Mouse (Mus musculus): ENCODE data around the gene Lysmd2. TPM values are rescaled to one million over a fixed set of nuclear protein-coding genes. Genes with fewer than 3 reads are reported as not detected.
A peak's percentile ranks its signal among the peaks of the same experiment; 100 is the strongest.

Lysmd2 gene
- polyA plus RNA-seq, 1 experiment from 2014 or later, result 18.7 TPM

DNA sequence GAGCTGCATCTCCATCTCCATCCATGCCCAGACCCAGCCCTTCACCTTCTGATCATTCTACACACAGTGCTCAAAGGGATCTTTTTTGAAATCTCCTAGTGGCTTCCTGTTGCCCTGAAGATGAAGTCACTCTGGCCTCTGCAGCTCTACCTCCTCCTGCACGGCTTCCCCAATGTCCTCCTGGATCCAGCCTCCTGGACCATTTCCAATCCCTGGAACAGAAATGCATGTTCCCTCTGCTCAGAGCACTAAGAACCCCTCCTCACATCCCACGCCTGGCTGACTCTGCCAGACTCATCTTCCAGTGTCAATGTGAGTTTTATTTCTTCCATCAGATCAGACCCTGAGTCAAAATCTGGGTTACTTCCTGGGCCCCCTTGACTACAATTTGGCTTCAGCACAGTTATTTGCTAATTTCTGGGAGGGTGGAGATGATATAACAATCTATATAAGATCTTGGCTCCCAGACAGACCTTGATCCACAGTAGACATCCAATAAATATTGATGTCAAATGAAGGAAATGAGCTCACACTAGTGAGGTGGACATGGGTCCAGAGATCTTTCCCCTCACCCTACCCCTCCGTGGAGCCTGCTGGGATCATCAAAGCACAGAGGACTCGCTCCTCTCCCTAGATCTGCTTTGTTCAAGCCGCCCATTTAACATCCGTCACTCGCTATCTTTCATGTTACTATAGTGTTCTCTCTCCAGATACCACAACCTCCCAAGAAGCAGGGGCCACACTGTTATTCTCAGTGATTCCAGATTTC, 25.2 kb upstream of the Lysmd2 start:
- Histone ChIP-seq H3K4me3 (ENCODE audit: low read length) (no peak overlapping the region), H3K4me1 (ENCODE audit: control insufficient read depth, insufficient read depth, low read length) (peaks cover 12% of the 10 kb centered on the region; the same call in 1 of the 2 replicates), H3K27me3 (ENCODE audit: control insufficient read depth, insufficient read depth, low read length) (no peaks in the 10 kb centered on the region), H3K4me2 (ENCODE audit: low read depth, low read length) (no peak overlapping the region), H3K27ac (ENCODE audit: low read length) (no peak overlapping the region), H3K9ac (ENCODE audit: low read length) (no peak overlapping the region), H3K9me3 (replicated peaks; ENCODE audit: control insufficient read depth, low read length) (no peaks in the 10 kb centered on the region), H3K36me3 (ENCODE audit: control insufficient read depth, insufficient read depth) (no peaks in the 10 kb centered on the region)
- ATAC-seq (replicated peaks; ENCODE audit: extremely low read depth, insufficient read depth, low FRiP score), result no peak
- WGBS, result 66% methylated on average over 7 of the region's 7 CpGs

DNA sequence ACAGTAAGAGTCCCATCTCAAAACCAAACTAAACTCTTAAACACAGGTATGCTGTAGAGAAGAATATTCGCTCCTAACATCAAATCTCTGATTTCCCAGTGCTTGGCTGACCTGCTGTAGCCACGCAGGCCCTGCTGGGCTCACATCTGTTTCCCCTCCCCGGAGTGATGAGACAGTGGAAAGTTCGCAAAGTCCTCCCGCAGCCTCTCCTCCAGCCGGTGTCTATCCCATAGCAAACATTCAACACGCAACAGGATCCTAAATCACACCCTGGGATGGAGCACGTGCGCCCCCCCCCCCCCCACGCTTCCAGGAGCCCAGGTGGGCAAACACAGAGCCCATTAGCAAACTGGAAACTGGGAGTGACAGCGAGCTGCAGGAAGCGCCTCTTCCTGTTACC, 24.0 kb upstream of the Lysmd2 start:
- Histone ChIP-seq H3K27me3 (ENCODE audit: control insufficient read depth, insufficient read depth, low read length) (no peaks in the 10 kb centered on the region), H3K9ac (ENCODE audit: low read length) (no peak overlapping the region), H3K27ac (ENCODE audit: low read length) (0 out of 2 replicates have a peak overlapping the region, but pooled peaks have one; percentile 11), H3K9me3 (replicated peaks; ENCODE audit: control insufficient read depth, low read length) (no peaks in the 10 kb centered on the region), H3K36me3 (ENCODE audit: control insufficient read depth, insufficient read depth) (no peaks in the 10 kb centered on the region), H3K4me3 (ENCODE audit: low read length) (no peak overlapping the region), H3K4me1 (ENCODE audit: control insufficient read depth, insufficient read depth, low read length) (peaks cover 12% of the 10 kb centered on the region; the same call in 1 of the 2 replicates), H3K4me2 (ENCODE audit: low read depth, low read length) (peak overlapping the region; percentile 36; the same call in 1 of the 2 replicates)
- 38% methylated on average over 12 of the region's 12 CpGs for WGBS
- 0 out of 2 replicates have a peak, but pooled peaks have one; percentile 32 for ATAC-seq (replicated peaks; ENCODE audit: extremely low read depth, insufficient read depth, low FRiP score)

DNA sequence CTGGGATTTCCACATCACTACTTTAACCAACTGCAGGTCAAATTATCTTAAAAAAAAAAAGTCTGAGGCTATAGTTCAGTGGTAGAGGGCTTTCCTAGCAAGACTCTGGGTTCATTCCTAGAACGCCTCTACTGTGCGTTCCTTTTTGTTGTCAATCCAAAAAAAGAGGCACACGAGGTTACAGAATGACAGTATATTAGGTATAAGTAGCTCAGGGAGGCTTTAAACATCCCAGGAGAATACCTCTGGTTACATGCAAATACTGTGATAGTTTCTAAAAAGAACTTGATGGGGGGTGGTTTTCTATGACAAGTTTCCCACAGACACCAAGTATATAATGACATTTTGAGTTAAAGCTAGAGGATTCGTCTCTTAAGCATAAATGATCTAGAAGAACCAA, 18.0 kb upstream of the Lysmd2 start:
- H3K4me3 ChIP-seq (ENCODE audit: low read length), result no peak overlapping the region
- H3K27me3 ChIP-seq (ENCODE audit: control insufficient read depth, insufficient read depth, low read length), result peaks cover 5% of the 10 kb centered on the region; the same call in 1 of the 2 replicates
- no peaks in the 10 kb centered on the region for H3K9me3 ChIP-seq (replicated peaks; ENCODE audit: control insufficient read depth, low read length)
- no peaks in the 10 kb centered on the region for H3K4me1 ChIP-seq (ENCODE audit: control insufficient read depth, insufficient read depth, low read length)
- WGBS, result 83% methylated on average over 4 of the region's 4 CpGs
- no peaks in the 10 kb centered on the region for H3K36me3 ChIP-seq (ENCODE audit: control insufficient read depth, insufficient read depth)
- no peak for ATAC-seq (replicated peaks; ENCODE audit: extremely low read depth, insufficient read depth, low FRiP score)
- no peak overlapping the region for H3K4me2 ChIP-seq (ENCODE audit: low read depth, low read length)
- H3K9ac ChIP-seq (ENCODE audit: low read length), result no peak overlapping the region
- no peak overlapping the region for H3K27ac ChIP-seq (ENCODE audit: low read length)

DNA sequence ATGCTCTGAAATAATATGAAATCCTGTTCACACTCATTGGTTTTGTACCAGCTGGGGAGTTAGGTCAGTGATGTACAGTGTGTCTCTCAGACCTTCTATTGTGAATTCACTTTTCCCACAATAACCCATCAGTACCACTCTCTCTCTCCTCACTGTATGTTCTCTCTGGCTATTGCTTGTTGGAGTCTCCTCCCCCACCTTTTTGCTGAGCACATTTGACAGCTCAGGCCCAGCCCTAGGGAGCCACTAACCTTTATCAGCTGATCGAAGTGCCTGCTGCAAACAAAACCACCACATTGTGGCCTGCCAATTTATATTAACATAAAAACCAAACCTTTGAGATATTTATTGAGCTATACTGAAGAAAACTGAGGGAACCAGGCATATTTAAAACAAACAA, 16.0 kb upstream of the Lysmd2 start:
- no peaks in the 10 kb centered on the region for H3K36me3 ChIP-seq (ENCODE audit: control insufficient read depth, insufficient read depth)
- H3K9me3 ChIP-seq (replicated peaks; ENCODE audit: control insufficient read depth, low read length), result no peaks in the 10 kb centered on the region
- peaks cover 5% of the 10 kb centered on the region; the same call in 1 of the 2 replicates for H3K27me3 ChIP-seq (ENCODE audit: control insufficient read depth, insufficient read depth, low read length)
- no peak overlapping the region for H3K4me3 ChIP-seq (ENCODE audit: low read length)
- H3K4me2 ChIP-seq (ENCODE audit: low read depth, low read length), result no peak overlapping the region
- ATAC-seq (replicated peaks; ENCODE audit: extremely low read depth, insufficient read depth, low FRiP score), result no peak
- H3K9ac ChIP-seq (ENCODE audit: low read length), result no peak overlapping the region
- H3K4me1 ChIP-seq (ENCODE audit: control insufficient read depth, insufficient read depth, low read length), result no peaks in the 10 kb centered on the region
- no peak overlapping the region for H3K27ac ChIP-seq (ENCODE audit: low read length)
- 50% methylated on average over 1 of the region's 1 CpGs for WGBS

DNA sequence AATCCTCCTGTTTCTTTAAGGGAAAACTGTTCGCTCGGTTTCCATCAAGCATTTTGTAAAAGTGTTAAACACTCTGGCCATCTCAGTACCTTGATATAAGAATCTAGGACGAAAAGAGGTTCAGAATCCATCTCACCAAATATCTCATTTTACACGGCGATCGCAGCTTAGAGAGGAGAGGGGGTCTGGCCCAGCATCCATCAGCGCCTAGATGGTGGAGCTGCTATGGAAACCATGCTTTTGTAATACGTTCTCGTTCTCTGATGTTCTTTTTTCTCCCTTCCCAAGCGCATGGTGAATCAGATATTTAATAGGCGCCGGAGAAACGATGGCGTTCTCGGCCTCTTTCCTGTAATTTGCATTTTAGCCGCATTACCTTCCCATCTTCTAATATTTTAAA, 15.6 kb upstream of the Lysmd2 start:
- H3K9me3 ChIP-seq (replicated peaks; ENCODE audit: control insufficient read depth, low read length), result no peaks in the 10 kb centered on the region
- no peak overlapping the region for H3K9ac ChIP-seq (ENCODE audit: low read length)
- H3K36me3 ChIP-seq (ENCODE audit: control insufficient read depth, insufficient read depth), result no peaks in the 10 kb centered on the region
- peak overlapping the region; percentile 74; the same call in 1 of the 2 replicates for H3K4me3 ChIP-seq (ENCODE audit: low read length)
- peak overlapping the region; percentile 96 for H3K4me2 ChIP-seq (ENCODE audit: low read depth, low read length)
- WGBS, result 23% methylated on average over 16 of the region's 16 CpGs
- no peak for ATAC-seq (replicated peaks; ENCODE audit: extremely low read depth, insufficient read depth, low FRiP score)
- H3K27me3 ChIP-seq (ENCODE audit: control insufficient read depth, insufficient read depth, low read length), result peaks cover 5% of the 10 kb centered on the region; the same call in 1 of the 2 replicates
- H3K4me1 ChIP-seq (ENCODE audit: control insufficient read depth, insufficient read depth, low read length), result no peaks in the 10 kb centered on the region
- no peak overlapping the region for H3K27ac ChIP-seq (ENCODE audit: low read length)

DNA sequence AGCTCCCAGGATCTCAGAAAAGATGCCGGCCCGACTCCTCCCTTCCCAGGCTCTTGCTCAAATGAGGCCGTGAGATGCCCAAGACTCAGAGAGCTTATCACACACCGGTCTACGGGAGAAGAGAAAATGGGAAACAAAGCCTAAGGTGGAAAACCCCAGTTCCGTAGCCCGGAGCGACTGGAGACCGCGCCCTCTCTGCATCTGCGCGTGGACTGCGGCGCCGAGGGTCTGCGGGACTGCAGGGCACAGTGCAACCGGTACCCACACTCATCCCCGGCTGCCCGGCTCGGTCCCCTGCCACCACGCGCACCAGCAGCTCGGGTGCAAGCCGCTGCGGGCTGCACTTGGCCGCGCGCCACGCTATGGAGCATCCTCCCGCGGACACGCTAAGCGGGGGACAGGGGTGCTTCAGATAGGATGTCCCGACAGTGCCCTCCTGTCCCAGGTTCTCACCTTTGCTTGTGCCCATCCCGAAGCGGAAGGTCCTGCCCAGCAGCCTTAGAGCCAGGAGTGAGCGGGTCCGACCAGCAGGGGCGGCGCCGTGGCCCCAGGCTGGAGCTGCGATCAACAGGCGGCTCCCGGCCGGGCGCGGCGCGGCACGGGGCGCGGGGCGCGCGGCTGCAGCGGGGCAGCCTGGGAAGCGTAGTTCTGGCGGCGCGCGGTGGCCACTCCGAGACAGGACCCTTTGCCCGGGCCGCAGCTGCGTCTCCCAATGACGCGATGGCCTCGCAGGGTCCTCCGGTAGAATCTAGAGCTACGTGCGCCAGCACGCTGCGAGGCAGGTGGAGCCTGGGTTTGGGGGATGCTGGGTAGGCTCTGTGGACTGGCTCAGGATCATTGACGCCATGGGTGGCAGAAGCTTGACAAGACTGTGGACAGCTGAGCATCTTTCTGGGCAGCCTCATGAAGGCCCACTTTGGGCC, 14.7 kb upstream of the Lysmd2 start, which contains the start of gene Tmod2:
Gene Tmod2, minus strand, starts transcription at position 755 of the 923 bp plus-strand sequence.
- Histone ChIP-seq H3K4me2 (ENCODE audit: low read depth, low read length) (peak within 1 kb of the TSS; percentile 96), H3K9me3 (replicated peaks; ENCODE audit: control insufficient read depth, low read length) (no peaks in the 10 kb centered on the region), H3K4me3 (ENCODE audit: low read length) (peak within 1 kb of the TSS; percentile 74), H3K36me3 (ENCODE audit: control insufficient read depth, insufficient read depth) (no peaks in the 10 kb centered on the region), H3K27ac (ENCODE audit: low read length) (no peak within 1 kb of the TSS), H3K4me1 (ENCODE audit: control insufficient read depth, insufficient read depth, low read length) (no peaks in the 10 kb centered on the region), H3K27me3 (ENCODE audit: control insufficient read depth, insufficient read depth, low read length) (peaks cover 5% of the 10 kb centered on the region; the same call in 1 of the 2 replicates), H3K9ac (ENCODE audit: low read length) (peak within 1 kb of the TSS; percentile 67)
- WGBS, result under 1% methylated on average over 74 of the region's 74 CpGs
- peak; percentile 86 for ATAC-seq (replicated peaks; ENCODE audit: extremely low read depth, insufficient read depth, low FRiP score)

DNA sequence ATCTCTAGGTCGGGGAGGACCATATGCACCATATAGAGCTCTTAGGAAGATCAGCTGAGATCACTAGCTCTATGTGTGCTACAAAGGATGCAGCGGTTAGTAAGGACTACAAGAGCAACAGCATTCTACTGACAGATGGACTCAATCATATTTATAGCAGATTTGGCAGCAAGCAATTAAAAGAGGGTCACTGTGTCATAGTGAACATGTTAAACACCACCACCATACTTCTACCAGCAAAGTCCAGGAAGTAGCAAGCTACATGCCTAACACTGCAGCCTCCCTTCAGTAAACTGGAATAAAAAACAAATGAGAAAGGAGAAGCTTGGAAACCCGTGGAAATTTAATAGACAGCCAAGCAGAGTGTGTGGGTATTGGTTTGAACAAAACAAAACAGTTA, 9.0 kb upstream of the Lysmd2 start:
- Histone ChIP-seq H3K4me3 (ENCODE audit: low read length) (no peak overlapping the region), H3K27ac (ENCODE audit: low read length) (no peak overlapping the region), H3K9ac (ENCODE audit: low read length) (no peak overlapping the region), H3K36me3 (ENCODE audit: control insufficient read depth, insufficient read depth) (no peaks in the 10 kb centered on the region), H3K9me3 (replicated peaks; ENCODE audit: control insufficient read depth, low read length) (no peaks in the 10 kb centered on the region), H3K4me1 (ENCODE audit: control insufficient read depth, insufficient read depth, low read length) (no peaks in the 10 kb centered on the region), H3K4me2 (ENCODE audit: low read depth, low read length) (no peak overlapping the region), H3K27me3 (ENCODE audit: control insufficient read depth, insufficient read depth, low read length) (0 out of 2 replicates have a peak, but pooled peaks cover 3% of the 10 kb centered on the region)
- ATAC-seq (replicated peaks; ENCODE audit: extremely low read depth, insufficient read depth, low FRiP score), result no peak
- 66% methylated on average over 3 of the region's 3 CpGs for WGBS

DNA sequence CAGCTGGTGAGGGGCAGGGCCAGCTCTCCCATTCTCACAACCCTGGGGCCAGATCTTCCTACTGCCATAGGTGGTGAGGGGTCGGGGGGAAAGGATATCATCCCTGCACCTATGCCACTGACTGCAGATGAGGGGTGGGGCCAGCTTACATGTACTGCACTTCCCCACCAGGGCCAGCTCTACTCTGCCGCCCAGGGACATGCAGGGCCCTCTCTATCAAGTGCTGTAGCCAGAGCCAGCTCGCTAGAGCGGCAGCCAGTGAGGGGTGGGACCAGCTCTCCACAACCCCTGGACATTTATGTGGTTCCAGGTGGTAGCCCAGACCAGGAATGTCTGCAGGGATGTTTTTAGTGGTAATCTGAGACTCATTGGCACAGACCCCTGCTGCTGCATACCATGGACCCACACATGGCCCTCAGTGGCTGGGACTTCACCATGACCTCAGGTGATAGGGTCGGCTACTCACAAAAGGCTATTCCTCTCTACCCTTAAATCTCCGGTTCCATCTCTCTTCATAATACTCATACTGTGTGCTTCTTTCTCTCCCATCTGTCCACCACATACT, 6.6 kb upstream of the Lysmd2 start:
- Histone ChIP-seq H3K27ac (ENCODE audit: low read length) (no peak overlapping the region), H3K27me3 (ENCODE audit: control insufficient read depth, insufficient read depth, low read length) (no peaks in the 10 kb centered on the region), H3K4me2 (ENCODE audit: low read depth, low read length) (no peak overlapping the region), H3K9me3 (replicated peaks; ENCODE audit: control insufficient read depth, low read length) (no peaks in the 10 kb centered on the region), H3K4me3 (ENCODE audit: low read length) (no peak overlapping the region), H3K4me1 (ENCODE audit: control insufficient read depth, insufficient read depth, low read length) (no peaks in the 10 kb centered on the region), H3K36me3 (ENCODE audit: control insufficient read depth, insufficient read depth) (no peaks in the 10 kb centered on the region), H3K9ac (ENCODE audit: low read length) (no peak overlapping the region)
- 74% methylated on average over 6 of the region's 6 CpGs for WGBS
- no peak for ATAC-seq (replicated peaks; ENCODE audit: extremely low read depth, insufficient read depth, low FRiP score)
